Mouse (Mus musculus) adipocyte (in vitro differentiated cells): ENCODE data around the gene Cables2.

ENCODE experiments used
- DNase-seq: peaks from one replicate; pipeline ENCODE4 v3.0.0-alpha.2; 2016; ENCODE audit warnings: low spot score

Cables2 gene

GRCm38 (mm10) chr2:180225762-180226378 lies 47.4 kb downstream of the Cables2 start, which contains the start of gene Lama5:
Gene Lama5 (minus strand): TSS chr2:180225859.
- DNase-seq = no peak

- DNase-seq = no peak
These were observed 48.1 kb downstream of the Cables2 start for GRCm38 (mm10) chr2:180225044-180225761.

DNA sequence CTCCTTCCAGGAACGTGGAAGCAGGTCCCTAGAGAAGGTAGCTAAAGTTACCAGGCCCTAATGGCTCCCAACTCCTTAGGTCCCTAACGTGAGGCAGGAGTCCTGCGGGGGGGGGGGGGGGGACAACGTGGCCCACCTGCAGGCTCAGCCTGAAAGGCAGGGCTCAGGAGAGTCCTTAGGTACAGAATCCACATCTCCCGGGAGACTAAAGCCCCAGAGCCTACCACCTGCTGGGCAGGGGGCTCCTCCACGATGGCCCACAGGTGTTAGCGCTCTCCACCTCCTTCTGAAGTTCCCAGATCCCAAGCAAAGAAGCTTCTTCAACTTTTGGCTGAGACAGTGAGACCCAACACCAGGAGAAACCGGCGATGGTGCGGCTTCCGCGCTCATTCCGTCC lies 48.7 kb downstream of the Cables2 start:
- DNase-seq = no peak

GRCm38 (mm10) chr2:180222250-180222649 lies 51.0 kb downstream of the Cables2 start:
- DNase-seq = no peak

DNA sequence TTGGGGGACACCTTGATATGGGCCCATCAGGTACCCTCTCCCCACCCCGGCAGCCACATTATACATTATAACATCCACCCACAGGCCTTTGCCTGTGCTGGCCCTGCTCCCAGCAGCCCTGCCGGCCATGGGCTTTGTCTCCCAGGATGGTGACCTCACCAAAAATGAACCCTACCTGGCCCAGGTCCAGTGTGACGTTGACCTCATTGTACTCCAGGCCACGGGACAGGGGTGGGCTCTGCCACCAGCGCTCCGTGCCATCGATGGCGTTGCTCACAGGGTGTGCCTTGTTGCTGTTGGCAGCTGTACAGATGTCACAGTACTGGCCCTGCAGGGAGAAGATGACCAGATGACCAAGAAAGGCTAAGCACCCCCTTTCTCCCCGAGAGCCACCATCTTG lies 52.2 kb downstream of the Cables2 start:
- DNase-seq = no peak

- no peak for DNase-seq
These were observed 53.1 kb downstream of the Cables2 start for GRCm38 (mm10) chr2:180220165-180220564.

DNA sequence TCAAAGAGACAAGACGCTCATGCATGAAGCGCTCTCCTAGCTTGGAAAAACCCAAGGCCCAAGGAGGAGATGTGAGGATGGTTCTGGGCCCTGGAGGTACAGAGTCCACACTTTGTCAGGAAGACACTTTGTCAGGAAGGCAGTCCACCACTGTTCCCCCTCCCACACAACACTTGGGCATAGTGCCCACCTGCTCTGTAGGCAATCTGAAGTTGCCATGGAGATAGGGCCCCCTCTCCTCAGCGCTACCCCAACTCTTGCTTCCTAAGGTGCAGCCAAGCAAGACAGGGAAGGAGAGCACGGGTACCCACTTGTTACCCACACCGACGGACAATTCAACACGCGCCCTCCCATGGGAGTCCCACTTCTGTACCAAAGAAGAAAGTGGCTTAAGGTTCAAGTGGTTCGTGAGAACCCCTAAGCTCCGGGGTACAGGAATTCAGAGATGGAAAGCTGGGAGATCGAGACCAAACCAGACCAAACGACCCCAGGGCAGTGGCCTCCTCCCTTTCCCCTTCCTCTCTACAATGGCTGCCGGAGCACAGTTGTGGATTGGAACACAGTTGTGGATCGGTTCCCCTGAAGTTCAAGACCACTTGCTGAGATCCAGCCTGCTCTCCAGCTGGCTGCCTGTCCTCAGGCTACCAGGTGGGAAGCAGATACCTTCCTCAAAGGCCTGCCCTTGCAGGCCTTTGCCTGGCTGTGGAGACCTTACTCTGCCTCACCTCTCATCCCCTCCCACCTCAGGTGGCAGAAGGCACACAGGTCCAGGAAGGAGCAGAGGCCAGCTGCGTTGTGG lies 54.0 kb downstream of the Cables2 start:
- DNase-seq = no peak

DNA sequence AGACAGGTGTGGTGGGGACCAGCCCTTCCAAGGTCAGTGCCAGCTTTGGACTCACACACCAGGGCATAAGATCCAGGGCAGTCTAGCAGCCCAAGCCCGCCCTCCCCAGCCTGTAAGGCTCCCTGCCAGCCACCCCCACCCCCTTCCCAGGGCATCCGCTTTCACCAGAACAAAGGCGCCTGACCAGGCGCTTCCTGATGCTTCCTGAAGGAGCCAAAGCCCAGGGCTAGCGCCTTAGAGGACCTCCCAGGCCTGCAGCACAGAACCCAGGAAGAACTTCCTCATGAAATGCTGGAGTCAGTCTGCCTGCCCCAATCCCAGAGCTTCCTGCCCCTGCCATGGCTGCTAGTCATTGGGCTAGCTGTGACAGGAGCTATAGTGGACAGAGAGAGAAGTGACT lies 54.6 kb downstream of the Cables2 start:
- DNase-seq = no peak

DNA sequence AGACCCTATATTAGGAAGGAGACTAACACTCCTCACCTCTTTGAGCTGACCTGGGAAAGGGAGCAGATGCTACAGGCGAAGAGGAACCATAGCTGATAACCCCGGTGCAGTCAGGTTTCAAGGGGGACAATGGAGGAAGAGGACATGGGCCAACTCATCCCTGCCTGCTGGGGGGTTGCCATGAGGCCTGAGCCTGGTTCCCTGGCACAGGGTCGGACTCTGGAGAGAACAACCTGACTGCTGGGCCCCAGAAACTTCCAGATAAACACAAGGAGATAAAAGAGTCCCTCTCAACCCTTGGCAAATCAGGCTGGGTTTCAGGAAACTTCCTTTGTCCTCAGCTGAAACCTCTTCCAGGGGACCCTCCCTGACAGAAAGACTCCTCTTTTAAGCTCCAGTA lies 55.1 kb downstream of the Cables2 start:
- DNase-seq = no peak

- DNase-seq = peak; percentile 77
These were observed 55.7 kb downstream of the Cables2 start for GRCm38 (mm10) chr2:180217587-180217986.

DNA sequence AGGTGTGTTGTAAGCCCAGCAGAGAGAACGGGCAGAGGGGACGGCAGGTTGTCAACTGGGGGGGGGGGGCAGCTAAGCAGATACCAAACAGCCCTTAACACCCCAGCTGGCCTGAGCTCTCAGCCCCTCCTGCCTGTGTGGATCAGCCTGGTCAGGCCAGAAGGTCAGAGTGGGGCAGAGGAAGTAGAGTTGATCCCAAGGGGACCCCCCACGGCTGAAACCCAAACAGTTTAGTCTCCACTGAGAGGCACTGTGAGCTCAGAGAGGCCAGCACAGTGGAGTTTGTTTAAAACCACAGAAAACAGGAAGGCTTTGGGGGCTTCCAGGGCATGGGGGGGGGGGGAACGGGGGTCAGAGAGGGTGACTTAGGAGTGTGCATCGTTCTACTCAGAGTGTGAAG lies 56.4 kb downstream of the Cables2 start:
- no peak for DNase-seq

GRCm38 (mm10) chr2:180215951-180216350 lies 57.3 kb downstream of the Cables2 start:
- no peak for DNase-seq

- peak; percentile 73 for DNase-seq
These were observed 58.3 kb downstream of the Cables2 start for GRCm38 (mm10) chr2:180215011-180215461.

DNA sequence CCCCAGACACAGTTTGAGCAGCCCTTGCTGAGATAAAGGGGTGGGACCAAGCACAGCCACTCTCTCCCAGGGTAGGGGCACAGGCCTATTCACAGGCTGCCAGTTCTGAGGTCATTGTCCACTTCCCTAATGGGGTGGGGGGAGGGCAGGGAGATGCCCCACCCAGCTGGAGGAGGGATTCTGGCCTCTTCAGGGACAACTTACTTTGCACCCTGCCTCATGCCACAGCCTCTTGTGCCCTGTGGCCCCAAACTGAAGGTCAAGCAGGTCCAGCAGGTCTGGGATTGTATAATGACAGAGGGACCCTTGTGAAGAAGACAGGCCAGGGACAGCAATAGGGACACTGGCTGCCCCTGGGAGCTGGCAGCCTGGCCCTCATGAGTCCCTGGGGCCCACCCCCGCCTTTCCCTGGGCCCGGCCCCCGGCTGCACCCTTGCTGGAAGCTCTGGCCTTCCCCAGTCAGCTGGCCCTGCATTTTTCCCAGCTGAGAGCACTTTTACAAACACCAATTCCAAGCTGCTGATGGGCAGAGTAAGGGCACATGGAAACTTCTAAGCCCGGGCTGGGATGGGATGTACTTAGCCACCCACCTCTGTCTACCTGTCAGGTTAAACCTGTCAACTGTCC lies 58.8 kb downstream of the Cables2 start:
- DNase-seq = peak; percentile 23

DNA sequence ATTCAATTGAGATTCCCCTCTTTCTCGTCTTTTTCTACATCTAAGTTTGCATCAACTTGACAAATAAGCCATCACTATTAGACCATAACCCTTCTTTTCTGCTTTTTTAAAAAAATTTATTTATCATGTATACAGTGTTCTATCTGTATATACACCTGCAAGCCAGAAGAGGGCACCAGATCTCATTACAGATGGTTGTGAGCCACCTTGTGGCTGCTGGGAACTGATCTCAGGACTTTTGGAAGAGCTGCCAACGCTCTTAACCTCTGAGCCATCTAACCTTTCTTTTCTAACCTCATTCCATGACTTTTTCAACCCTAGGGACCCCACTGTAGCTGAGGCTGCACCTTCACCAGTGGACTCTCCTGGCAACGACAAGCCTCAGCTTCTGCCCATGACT lies 61.0 kb downstream of the Cables2 start:
- DNase-seq = no peak

DNA sequence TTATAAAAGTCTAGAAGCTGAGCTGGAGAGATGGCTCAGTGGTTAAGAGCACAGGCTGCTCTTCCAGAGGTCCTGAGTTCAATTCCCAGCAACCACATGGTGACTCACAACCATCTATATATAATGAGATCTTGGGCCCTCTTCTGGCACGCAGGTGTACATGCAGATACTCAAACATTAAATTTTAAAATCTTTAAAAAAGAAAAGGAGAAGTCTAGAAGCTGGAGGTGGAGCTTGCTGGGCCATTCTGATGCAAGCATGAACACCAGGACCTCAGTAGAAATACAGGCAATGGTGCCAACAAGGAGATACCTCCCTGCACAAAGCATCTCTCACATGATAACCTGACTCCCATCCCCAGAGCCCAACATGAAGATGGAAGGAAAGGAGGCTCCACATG lies 64.3 kb downstream of the Cables2 start:
- DNase-seq = no peak
